Mouse (Mus musculus): ENCODE data around the gene Tmcc1. TPM values are rescaled to one million over a fixed set of nuclear protein-coding genes. Genes with fewer than 3 reads are reported as not detected.

Gene Tmcc1
- polyA plus RNA-seq, 1 experiment = 56.1 TPM

DNA sequence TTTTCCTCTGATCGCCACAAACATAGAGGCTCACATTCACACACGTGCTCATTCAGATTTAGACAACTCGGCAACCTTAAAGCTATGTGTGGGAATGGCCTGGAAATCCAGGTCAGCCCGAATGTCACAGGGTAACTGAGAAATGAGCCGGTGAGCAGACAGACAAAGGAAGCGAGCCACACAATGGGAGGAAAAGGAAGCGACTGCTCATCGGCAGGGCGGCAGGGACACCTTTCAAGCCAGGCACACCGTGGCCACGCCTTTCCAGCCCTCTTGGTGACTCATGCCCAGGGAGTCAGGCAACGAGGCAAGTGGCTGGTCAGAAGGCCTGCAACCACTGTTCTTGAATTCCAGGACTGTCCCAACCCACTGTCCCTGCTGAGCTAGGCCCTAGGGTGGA lies 183.9 kb downstream of the Tmcc1 start:
- DNase-seq (ENCODE audit: low read depth) = no peak
- TF ChIP-seq POLR2A (IDR thresholded peaks at IDR 0.05; ENCODE audit: borderline replicate concordance, extremely low read depth, insufficient read depth, insufficient read length, poor library complexity, severe bottlenecking) (no peak), CTCF (IDR thresholded peaks at IDR 0.05; ENCODE audit: borderline replicate concordance, extremely low read depth, insufficient read depth, insufficient read length) (no peak)

DNA sequence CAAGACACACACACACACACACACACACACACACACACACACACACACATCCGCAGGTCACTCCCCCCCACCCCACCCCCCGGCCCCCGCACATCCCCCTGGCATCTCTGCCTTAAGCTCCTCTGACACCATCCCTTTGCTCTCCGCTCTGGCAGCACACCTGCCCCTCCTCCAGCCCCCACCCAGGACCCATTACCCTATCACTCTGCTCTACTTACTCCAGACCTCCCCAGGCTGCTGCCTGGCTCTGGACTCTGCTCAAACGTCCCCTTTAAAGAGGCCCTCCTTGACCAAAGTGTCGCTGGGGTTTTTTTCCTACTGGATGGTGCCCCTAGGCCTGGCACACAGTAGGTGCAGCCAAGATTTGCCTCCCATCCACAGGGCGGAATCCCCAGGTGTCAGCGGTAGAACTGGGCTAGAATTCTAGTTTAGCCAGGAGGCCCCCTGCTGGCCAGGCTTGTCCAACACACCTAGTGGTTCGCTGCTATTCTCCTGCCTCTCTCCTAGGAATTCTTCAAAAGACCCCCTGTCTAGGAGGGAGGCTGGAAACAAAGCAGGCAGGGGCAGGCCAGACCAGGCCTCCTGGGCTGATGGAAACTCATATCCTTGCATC lies 185.6 kb downstream of the Tmcc1 start:
- peak; percentile 56 for DNase-seq (ENCODE audit: low read depth)
- no peak for TF ChIP-seq POLR2A (IDR thresholded peaks at IDR 0.05; ENCODE audit: borderline replicate concordance, extremely low read depth, insufficient read depth, insufficient read length, poor library complexity, severe bottlenecking)
- TF ChIP-seq CTCF (IDR thresholded peaks at IDR 0.05; ENCODE audit: borderline replicate concordance, extremely low read depth, insufficient read depth, insufficient read length) = peak; percentile 79

DNA sequence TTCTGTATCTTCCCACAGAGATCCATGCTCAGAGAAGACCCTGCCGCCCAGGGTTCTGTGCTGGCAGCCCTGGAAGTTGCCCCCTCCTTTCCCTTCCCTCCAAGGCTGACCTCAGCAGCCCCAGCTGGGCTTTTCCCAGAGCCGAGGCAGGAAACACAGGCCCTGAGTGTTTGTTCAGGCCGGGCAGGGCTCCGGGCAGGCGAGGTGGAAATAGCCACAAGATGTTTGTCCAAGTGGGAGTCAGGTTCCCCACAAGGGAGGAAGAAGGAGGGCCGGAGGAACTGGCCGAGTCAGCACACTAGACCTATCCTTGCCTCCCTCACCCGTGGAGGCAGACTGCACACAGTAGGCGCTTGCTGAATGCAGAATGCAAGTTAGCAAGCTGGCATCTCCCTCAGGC lies 186.6 kb downstream of the Tmcc1 start:
- no peak for DNase-seq (ENCODE audit: low read depth)
- TF ChIP-seq CTCF (IDR thresholded peaks at IDR 0.05; ENCODE audit: borderline replicate concordance, extremely low read depth, insufficient read depth, insufficient read length) (no peak), POLR2A (IDR thresholded peaks at IDR 0.05; ENCODE audit: borderline replicate concordance, extremely low read depth, insufficient read depth, insufficient read length, poor library complexity, severe bottlenecking) (no peak)

DNA sequence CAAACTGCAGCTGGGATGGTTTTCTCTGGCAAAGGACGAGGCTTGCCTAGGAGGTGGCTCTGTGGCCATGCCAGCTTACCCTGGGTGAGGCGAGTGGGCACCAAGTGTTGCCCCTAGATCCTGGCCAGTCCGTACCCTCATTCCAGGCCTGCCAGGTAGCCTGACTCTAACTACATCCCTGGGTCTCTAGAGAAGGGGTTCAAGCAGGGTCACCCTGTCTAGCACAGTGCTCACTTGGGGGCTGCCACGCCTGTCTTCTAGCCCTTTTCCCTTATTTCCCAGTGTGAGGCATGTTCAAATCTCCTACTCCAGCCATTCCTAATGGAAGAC lies 187.4 kb downstream of the Tmcc1 start:
- no peak for DNase-seq (ENCODE audit: low read depth)
- no peak for TF ChIP-seq POLR2A (IDR thresholded peaks at IDR 0.05; ENCODE audit: borderline replicate concordance, extremely low read depth, insufficient read depth, insufficient read length, poor library complexity, severe bottlenecking)
- no peak for TF ChIP-seq CTCF (IDR thresholded peaks at IDR 0.05; ENCODE audit: borderline replicate concordance, extremely low read depth, insufficient read depth, insufficient read length)

DNA sequence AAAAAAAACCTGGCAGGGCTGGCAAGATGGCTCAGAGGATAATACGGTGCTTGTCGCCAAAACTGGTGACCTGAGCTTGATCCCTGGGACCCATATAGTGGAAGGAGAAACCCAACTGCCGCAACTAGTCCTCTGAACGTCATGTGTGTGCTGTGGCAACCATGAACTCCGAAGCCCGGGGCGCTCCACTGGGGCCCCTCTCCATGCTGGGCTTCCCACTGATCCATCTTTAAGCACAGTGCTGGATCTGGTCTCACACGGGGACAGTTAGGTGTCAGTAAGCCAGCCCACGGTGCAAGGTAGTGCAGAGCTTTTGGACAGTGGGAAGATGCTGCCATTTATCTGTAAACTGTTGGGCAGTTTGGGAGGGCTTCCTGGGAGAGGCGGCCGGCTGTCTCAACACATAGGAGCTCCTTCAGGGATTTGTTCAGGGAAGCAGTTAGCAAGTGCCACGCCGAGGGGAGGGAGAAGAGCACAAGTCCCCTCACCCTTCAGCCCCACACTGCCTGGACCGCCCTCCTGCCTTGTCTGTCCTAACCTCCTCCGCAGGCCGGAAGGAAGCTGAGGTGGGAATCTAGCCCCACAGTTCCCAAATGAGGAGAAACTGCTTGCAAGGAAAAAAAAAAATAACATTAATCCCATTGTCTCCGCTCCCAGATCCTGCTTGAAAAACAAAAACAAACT lies 187.9 kb downstream of the Tmcc1 start:
- DNase-seq (ENCODE audit: low read depth) = no peak
- TF ChIP-seq CTCF (IDR thresholded peaks at IDR 0.05; ENCODE audit: borderline replicate concordance, extremely low read depth, insufficient read depth, insufficient read length) = no peak
- TF ChIP-seq POLR2A (IDR thresholded peaks at IDR 0.05; ENCODE audit: borderline replicate concordance, extremely low read depth, insufficient read depth, insufficient read length, poor library complexity, severe bottlenecking) = no peak

DNA sequence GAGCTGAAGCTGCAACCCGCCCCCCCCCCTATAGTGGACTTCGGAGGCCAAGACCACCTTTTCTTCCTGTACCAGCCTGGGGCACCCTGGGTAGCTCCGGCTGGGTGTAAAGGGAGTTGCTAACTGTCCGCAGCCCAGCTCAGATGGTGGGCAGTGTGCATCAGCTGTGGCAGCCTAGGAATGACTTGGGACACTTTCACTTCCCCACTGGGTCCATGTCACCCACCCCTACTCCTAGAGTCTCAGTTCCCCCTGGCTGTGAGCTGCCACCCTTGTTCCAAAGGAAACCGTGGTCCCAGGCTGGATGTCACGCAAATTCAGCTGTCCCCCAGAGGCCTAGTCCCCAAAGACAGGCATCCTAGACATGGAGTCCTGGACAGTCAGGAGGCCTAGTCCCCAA lies 188.6 kb downstream of the Tmcc1 start:
- no peak for DNase-seq (ENCODE audit: low read depth)
- TF ChIP-seq POLR2A (IDR thresholded peaks at IDR 0.05; ENCODE audit: borderline replicate concordance, extremely low read depth, insufficient read depth, insufficient read length, poor library complexity, severe bottlenecking) (no peak), CTCF (IDR thresholded peaks at IDR 0.05; ENCODE audit: borderline replicate concordance, extremely low read depth, insufficient read depth, insufficient read length) (no peak)

DNA sequence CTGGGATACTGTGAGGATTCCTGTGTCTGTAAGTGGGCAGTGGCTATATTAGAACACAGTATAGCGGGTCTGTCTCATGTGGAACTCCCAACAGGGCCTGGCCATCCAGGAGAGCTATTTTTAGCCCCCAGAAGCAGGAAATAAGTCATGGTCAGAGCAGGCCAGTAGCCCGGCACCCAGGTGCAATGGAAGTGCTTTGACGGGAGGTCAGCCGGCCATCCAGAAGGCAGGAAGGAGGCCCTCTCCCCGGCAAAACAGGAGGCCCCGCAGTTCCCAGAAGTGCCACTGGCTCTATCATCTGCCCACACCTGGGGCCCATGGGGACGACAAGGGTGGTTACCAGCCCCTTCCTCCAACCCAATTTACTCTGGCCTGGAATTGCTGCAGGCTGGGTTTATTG lies 189.2 kb downstream of the Tmcc1 start:
- TF ChIP-seq POLR2A (IDR thresholded peaks at IDR 0.05; ENCODE audit: borderline replicate concordance, extremely low read depth, insufficient read depth, insufficient read length, poor library complexity, severe bottlenecking) (no peak), CTCF (IDR thresholded peaks at IDR 0.05; ENCODE audit: borderline replicate concordance, extremely low read depth, insufficient read depth, insufficient read length) (no peak)
- no peak for DNase-seq (ENCODE audit: low read depth)

DNA sequence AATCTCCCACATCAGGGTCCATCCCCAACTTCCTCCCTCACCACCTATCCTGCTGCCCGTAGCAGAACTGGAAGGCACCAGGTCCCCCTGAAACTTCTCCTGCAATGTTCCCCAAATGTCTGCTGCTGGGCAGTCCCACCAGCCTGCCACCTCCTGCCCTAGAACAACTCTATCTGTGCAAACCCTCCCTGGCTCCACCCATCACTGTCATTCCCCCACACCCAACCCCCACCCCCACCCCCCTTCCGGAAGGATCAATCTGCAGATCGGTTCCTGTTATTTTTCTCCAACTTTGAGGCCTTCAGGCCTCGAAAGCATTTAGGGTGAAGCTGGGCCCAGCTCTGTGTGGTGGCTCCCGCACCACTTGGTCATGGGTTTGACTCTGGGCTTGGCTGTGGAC lies 189.8 kb downstream of the Tmcc1 start:
- no peak for DNase-seq (ENCODE audit: low read depth)

DNA sequence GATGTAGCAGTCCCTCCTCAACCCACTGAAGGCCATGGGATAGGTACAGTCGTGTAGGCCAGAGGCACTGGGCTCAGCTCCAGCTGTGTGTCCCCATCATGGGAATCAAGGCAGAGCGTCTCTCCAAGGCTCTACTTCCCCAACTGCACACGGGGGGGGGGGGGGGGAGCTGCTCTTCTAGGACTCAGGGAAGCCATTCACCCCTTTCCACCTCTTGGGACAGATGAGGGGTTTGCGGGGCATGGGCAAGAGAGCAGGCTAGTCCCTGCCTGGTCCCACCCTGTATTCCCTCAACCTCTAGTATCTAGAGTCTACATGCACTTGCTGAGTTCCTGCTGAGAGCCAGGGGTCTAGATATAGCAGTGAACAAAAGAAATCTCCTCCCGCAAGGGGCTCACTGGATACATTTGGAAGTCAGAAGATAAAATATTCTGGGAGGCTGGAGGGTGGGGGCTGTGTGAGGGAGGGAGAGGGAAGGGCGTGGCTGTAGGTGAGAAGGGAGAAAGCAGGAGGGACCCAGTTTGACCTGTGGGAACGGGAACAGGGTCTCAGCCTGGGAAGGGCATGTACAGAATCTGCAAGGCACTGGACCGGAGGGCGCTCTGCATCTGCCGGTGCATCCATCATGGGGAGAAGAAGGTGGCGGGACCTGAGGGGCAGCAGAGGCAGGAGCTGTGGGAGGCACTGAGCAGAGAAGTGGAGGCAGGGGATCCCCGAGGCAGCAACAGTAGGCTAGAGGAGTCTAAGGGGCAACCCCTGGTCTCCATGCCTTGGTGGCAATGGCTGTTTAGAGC lies 190.8 kb downstream of the Tmcc1 start:
- TF ChIP-seq CTCF (IDR thresholded peaks at IDR 0.05; ENCODE audit: borderline replicate concordance, extremely low read depth, insufficient read depth, insufficient read length) (no peak), POLR2A (IDR thresholded peaks at IDR 0.05; ENCODE audit: borderline replicate concordance, extremely low read depth, insufficient read depth, insufficient read length, poor library complexity, severe bottlenecking) (no peak)
- no peak for DNase-seq (ENCODE audit: low read depth)

More for the DNA sequence above, 189.8 kb downstream of the Tmcc1 start:
- no peak for TF ChIP-seq POLR2A (IDR thresholded peaks at IDR 0.05; ENCODE audit: borderline replicate concordance, extremely low read depth, insufficient read depth, insufficient read length, poor library complexity, severe bottlenecking)
- TF ChIP-seq CTCF (IDR thresholded peaks at IDR 0.05; ENCODE audit: borderline replicate concordance, extremely low read depth, insufficient read depth, insufficient read length) = no peak

DNA sequence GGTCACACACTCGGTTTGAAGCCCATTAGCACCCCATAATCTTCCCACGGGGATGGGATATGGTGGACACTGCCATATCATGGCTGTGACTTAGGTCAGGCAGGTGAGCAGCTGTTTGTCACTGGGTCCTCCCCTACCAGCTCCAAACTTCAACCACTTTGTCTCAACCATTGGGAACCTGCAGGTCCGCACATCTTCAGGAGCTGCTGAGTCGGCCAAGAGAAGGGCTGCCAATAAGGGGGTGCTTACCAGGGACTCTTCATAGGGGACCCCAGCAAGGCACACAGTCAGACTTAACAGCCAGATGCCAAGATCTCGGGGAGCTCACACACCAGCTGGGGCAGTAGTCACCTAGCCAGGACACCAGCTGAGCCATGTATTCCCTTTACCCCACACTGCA lies 192.4 kb downstream of the Tmcc1 start:
- TF ChIP-seq CTCF (IDR thresholded peaks at IDR 0.05; ENCODE audit: borderline replicate concordance, extremely low read depth, insufficient read depth, insufficient read length) = no peak
- DNase-seq (ENCODE audit: low read depth) = no peak

DNA sequence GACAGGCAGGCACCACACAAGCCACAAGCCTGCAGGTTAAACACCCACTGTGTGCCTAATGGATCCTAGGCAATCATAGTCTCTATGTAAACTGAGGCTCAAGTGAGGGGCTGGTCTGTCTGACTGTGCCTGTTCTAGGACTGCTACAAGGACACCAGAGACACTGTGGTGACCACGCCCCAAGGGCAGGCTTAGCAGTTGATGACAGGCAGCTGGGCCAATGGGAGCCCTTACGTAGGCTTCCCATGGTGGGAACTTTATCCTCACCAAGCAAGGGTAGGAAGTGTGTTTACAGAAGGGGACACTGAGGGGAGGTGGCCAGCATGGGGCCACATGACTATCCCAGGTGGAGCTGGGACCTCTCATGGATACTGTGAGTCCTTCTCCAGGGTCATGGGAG lies 194.1 kb downstream of the Tmcc1 start:
- no peak for TF ChIP-seq POLR2A (IDR thresholded peaks at IDR 0.05; ENCODE audit: borderline replicate concordance, extremely low read depth, insufficient read depth, insufficient read length, poor library complexity, severe bottlenecking)
- TF ChIP-seq CTCF (IDR thresholded peaks at IDR 0.05; ENCODE audit: borderline replicate concordance, extremely low read depth, insufficient read depth, insufficient read length) = no peak
- DNase-seq (ENCODE audit: low read depth) = no peak

DNA sequence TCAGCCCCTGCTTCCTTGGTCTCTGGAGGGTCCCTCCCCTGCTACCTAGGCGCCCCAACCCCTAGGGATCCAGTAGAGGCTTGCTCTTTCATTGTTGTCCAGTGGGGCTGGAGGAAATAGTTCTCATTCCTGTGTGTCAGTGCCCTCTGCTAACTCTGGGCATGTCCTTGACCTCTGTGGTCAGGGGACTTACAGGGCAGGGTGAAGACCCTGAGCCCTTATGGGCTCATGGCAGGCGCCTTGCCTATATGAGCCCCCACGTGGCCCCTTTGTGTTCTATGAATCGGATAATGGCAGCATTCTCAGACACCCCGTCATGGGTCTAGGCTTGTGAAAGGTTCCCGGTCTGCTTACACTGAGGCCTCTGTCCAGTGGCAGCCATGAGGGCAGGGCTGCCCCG lies 194.5 kb downstream of the Tmcc1 start:
- TF ChIP-seq POLR2A (IDR thresholded peaks at IDR 0.05; ENCODE audit: borderline replicate concordance, extremely low read depth, insufficient read depth, insufficient read length, poor library complexity, severe bottlenecking) = no peak
- no peak for TF ChIP-seq CTCF (IDR thresholded peaks at IDR 0.05; ENCODE audit: borderline replicate concordance, extremely low read depth, insufficient read depth, insufficient read length)
- no peak for DNase-seq (ENCODE audit: low read depth)
